Mouse (Mus musculus) heart, adult 2 months (tissue): ENCODE results near the gene Erc1.

Experiments
- CTCF ChIP-seq: fragments of 200-600 bp; IDR thresholded peaks from 2 replicates; pipeline ENCODE4 v1.8.1; 2022; ENCODE audit warnings: antibody characterized with exemption, mild to moderate bottlenecking, moderate library complexity
- EP300 ChIP-seq: fragments of 200-500 bp; IDR thresholded peaks from 2 replicates; pipeline ENCODE4 v1.6.1; 2011; ENCODE audit warnings: low read depth, low read length, control low read depth; ENCODE audit not compliant: insufficient read depth

DNA sequence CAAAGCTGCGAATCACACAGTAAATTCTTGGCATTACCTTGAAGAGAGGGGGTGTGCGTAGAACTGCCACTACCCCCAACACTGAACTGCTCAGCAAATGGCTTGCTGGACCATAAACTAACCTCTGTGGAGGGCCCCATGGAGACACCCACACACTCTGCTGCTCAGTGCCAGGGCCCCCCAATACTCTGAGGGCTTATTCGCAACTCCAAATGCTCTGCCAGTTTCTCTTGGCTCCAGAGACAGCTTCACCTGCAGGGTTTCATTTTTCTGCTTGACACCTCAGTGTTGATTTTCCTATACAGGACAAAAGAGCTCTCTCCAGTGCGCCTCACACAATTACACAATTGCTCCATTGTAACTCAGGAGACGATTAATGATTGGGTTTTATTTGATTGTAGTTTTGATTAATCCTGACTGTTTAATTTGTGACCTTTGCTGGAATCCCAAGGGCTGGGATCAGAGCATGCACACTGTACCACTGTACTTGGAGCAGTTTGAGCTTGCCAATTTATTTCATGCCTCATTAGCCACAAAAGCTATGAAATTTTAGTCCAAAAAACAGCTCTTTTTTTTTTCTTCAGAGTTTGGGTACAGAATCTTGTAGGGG, 173.7 kb downstream of the Erc1 start:
- no peak for TF ChIP-seq CTCF
- TF ChIP-seq EP300: no peak
